Mouse (Mus musculus): ENCODE data around the gene Xdh. TPM values are rescaled to one million over a fixed set of nuclear protein-coding genes. Genes with fewer than 3 reads are reported as not detected.

Xdh gene
- total RNA-seq, 2 experiments from 2014 or later = 41.3 to 60.9 TPM

GRCm38 (mm10) chr17:73942268-73942962, 7.6 kb downstream of the Xdh start:
- DNase-seq (ENCODE audit: low spot score) = peak; percentile 19

GRCm38 (mm10) chr17:73941816-73942215, 8.2 kb downstream of the Xdh start:
- DNase-seq (ENCODE audit: low spot score) = peak; percentile 24

GRCm38 (mm10) chr17:73937073-73937472, 12.9 kb downstream of the Xdh start:
- no peak for DNase-seq (ENCODE audit: low spot score)

DNA sequence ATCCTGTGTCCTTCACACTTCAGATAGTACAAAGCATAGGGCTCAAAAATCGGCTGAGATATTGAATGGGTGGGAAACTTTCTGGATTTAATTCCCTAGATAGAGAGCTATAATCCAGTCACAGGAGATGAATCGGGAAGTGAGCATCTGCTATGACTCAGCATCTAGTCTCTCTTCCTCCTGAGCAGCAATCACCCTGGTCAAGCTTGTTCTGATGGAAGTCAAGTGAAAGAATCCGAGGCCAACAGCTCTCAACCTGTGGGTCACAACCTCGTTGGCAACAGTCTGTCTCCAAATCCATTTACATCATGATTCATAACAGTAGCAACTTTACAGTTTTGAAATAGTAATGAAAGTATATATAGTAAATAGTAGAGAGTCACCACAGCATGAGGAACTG, 14.8 kb downstream of the Xdh start:
- DNase-seq (ENCODE audit: low spot score) = no peak

- DNase-seq (ENCODE audit: low spot score) = no peak
Observed at GRCm38 (mm10) chr17:73934281-73934680, 15.7 kb downstream of the Xdh start.

DNA sequence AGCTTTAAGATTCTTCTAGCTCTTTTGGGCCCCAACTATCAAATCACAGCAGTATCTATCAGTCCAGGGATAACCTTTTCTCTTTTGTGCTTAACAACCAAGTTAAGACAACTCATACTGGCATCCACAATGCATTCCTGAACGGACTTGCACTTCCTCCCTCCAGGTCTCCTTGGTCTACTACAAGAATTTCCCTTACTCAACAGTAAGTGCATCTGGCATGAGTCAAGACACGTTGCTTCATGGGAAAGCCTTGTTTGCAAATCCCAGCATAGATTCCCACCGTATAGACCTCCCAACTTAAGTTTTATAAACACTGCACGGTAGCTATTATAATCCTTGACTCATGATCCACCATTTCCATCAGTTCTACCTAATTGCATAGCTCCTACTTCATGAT, 16.4 kb downstream of the Xdh start:
- no peak for DNase-seq (ENCODE audit: low spot score)

DNA sequence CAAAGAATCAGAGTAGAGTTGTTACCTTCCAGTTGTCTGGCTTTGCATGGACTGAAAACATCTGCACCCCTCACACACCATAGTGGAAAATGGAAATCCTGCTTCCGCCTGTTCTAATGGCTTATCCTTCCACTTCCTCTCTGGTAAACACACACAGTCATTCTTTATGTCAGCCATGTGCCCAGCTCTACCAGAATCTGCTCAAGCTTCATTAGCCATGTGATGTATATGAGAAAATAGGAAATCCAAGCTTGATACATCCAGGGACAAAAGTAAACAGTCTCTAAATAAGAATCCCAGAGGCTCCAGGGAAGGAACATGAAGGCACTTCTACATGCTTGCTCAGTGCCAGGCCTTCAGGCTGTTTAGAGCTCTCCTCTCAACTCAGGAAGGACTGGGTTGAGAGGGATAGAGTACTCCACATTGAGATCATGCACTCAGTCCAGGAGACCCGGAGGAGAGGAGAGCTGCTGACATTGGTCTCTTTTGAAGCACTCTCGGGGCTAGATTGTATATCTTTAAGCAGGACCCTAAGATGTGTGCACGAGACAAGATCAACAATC, 17.4 kb downstream of the Xdh start:
- DNase-seq (ENCODE audit: low spot score) = no peak

- DNase-seq (ENCODE audit: low spot score) = no peak
Observed at GRCm38 (mm10) chr17:73919520-73919919, 30.5 kb downstream of the Xdh start.

GRCm38 (mm10) chr17:73918944-73919381, 31.0 kb downstream of the Xdh start:
- DNase-seq (ENCODE audit: low spot score) = no peak

DNA sequence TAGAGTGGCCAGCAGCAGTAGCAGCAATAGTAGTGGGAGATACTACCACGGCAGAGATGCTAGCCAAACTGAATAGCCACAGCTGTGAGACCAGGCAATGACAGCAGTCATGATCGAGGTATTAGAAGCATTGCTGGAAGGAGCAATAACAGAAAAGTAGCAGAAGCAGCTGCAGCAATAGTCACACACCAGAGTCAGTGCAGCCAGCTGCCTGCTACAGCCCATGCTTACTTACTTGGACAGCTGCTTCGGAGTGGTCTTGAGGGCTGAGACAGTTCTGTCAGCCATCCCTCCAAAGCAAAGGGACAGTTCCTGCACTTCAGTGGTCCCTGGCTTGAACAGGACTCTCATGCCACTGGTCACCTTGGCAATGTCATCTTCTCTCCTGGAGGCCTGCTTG, 31.9 kb downstream of the Xdh start:
- DNase-seq (ENCODE audit: low spot score) = no peak

DNA sequence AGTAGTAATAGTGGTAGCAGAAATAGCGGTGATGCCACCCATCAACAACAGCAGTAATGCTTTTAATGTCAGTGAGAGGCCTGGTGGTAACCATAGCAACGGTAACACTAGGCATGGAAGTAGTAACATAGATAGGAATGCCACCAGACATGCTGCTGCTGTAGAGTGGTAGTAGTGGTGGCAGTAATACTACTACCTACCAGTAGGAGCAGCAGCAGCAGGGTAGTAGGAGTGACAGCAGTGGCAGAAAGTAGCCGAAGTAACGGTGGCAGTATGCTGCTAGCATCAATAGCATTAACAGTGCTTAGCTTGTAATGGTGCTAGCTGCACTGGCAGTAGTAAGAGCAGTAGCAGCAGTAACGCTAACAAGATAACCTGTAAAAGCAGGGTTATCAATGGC, 32.3 kb downstream of the Xdh start:
- DNase-seq (ENCODE audit: low spot score) = no peak

DNA sequence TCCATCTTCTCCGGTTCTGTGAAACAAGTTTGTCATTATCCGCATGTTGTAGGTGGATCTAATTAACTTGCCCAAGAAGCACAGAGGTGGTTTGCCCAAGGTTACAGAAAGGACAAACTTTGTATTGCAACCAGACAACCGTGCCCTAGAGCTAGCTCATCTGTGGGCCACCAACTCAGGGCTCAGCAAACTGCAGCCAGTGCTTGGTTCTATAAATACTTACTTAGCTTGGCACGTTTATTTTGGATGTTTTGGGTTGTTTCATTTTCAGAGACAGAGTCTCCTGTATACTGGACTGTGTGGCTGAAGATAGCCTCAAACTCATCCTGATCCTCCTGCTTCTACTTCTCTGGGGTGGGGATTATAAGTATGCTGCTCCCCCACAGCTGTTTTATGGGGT, 35.3 kb downstream of the Xdh start:
- DNase-seq (ENCODE audit: low spot score) = no peak

DNA sequence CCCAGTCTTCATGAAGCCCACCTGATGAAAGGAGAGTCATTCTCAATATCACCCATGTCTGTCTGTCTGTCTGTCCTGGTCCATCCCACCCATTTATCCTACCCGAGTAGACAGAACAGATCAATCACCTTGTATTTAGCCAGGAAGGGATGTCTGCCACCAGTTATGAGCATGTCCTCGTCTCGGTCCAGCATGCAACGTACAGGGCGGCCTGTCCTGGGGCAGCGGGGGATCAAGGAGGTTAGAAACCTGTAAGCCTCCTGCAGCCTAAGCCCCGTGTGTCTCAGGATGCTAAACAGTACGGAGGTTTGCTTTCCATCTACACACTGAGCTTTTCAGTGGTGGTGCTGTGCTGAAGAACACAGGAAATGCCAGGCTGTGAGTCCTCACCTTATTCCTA, 43.9 kb downstream of the Xdh start:
- DNase-seq (ENCODE audit: low spot score) = no peak

DNA sequence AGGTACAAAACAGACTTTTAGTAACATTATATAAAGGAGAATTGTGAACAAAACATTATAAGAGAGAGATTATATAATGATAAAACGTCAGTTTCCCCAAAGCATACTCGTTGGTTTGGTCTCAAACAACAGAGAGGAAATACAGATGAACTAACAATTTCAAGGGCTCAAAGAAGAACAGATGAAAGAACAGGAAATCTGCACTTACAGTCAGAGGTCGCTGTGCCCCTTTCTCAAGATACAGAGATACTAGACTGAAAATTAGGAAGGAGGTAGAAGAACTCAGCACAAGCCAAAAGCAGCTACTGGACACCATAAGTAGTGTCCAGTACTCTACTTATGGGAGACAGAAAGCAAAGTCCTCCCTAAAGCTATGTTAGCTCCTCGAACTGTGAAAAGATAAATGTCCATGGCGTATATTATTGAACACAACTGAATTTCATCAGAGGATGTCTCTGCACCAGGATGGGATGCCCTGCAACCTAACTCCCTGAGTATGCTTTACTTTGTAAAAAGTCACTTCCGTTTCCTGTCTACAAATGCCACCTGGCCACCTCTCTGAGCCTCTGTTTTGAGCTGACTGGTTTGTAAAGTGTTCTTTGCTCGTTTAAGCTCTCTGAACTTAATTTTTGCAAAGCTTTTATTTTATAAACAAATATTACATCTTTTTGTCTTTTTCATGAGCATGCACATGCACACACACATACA, 44.8 kb downstream of the Xdh start:
- DNase-seq (ENCODE audit: low spot score) = no peak

DNA sequence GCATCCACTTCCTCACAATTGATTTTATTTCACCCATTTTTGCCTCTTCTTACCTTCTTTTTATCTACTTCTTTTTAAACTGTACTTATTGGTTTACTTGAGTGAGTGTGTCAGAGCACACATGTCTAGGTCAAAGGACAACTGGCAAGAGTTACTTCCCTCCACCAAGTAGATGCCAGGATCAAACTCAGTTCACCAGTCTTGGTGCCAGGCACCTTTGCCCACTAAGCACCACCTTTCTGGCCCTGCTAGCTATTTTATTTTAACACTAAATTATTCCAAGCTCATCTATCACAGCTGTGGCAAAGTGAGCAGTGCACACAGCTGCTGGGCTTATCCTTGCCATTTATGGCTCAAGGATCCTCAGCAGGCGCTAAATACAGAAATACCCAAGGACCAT, 46.9 kb downstream of the Xdh start:
- DNase-seq (ENCODE audit: low spot score) = no peak

- no peak for DNase-seq (ENCODE audit: low spot score)
Observed at GRCm38 (mm10) chr17:73902234-73902636, 47.8 kb downstream of the Xdh start.

- no peak for DNase-seq (ENCODE audit: low spot score)
Observed at GRCm38 (mm10) chr17:73894399-73894798, 55.6 kb downstream of the Xdh start.

- no peak for DNase-seq (ENCODE audit: low spot score)
Observed at GRCm38 (mm10) chr17:73893822-73894221, 56.2 kb downstream of the Xdh start.

- DNase-seq (ENCODE audit: low spot score) = no peak
Observed at GRCm38 (mm10) chr17:73893207-73893606, 56.8 kb downstream of the Xdh start.

GRCm38 (mm10) chr17:73891590-73891989, 58.4 kb downstream of the Xdh start:
- no peak for DNase-seq (ENCODE audit: low spot score)

DNA sequence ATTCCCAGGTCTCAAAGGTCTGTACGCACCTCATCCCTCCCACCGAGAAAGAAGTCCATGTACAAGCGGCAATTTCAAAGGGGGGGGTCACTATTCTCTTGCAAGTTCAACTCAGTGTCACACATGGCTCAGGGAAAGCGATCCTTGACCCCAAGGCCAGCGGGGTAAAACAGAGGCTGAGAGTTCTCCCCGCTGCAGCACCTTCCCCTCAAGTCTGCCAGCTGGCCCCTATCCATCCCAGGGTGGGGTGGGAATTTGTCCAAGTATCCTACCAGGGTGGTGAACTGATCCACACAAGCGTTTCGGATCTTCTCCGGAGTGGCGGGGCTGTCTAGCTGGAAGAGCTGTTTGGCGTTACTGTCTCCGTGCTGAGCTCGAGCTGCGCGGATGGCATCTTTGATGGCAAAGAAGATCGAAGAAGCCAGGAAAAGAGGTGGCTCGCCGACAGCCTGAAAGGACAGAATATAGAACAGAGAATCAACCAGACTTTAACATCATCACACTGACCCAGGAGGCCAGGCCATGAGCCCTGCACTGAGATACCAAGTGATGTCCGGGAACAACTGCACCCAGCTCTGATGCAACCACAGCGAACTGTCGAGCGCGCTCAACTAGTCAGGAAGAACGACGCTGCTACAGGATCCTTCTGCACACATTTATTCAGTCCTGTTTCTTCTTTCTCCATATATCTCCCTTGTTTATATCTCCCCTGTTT, 63.8 kb downstream of the Xdh start:
- DNase-seq (ENCODE audit: low spot score) = no peak

DNA sequence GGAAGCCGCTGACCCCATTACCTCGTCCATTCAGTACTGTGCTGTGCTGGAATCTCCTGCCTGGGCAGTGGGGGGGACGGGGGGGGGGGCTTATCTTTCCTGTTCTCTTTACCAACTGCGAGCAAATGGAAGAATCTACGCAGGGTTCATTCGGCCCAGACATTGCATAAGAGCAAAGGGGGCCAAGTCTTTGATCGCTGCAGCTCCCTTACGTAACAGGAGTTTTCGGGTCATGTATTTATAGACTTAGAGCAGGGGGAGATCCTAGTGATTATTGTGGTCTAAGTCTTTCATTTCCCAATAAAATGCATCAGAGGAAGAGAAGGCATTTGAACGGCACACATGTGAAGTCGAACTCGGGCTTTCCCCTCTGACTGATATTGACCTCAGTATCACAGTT, 66.7 kb downstream of the Xdh start:
- DNase-seq (ENCODE audit: low spot score) = no peak

Measured in gastrocnemius, adult 18-20 months (tissue).